In genomic region chr13:24936772-24937107, GRCm38 (mm10) we compare ENCODE assay signal across 8 mouse cellular contexts. TPM values are rescaled to one million over a fixed set of nuclear protein-coding genes. Genes with fewer than 3 reads are reported as not detected.
DNase-seq lines count a peak whose midpoint lies in the region; ATAC-seq and TF ChIP-seq lines count a peak whose summit lies in the region.

No protein-coding gene starts in this region.

- TF ChIP-seq CTCF in forebrain, postnatal 0 days (IDR thresholded peaks at IDR 0.05; ENCODE audit: low read depth) = no peak

- H3K4me3 ChIP-seq in heart, embryonic 14.5 days (ENCODE audit: control insufficient read depth in 1 of 2, insufficient read depth in 1 of 2, low read depth in 1 of 2, low read length in 2 of 2) = peak overlapping the region; percentile 91 to 93
- H3K4me3 ChIP-seq in ES-E14 (ENCODE audit: insufficient read depth in 1 of 2, low read depth in 1 of 2, low read length in 2 of 2, poor library complexity in 1 of 2, severe bottlenecking in 1 of 2) (peak overlapping the region; percentile 71 to 81), macrophage (ENCODE audit: inconsistent target) (peak overlapping the region; percentile 22; the same call in 1 of the 2 replicates)
- H3K4me3 ChIP-seq in forebrain, postnatal 0 days (ENCODE audit: low read depth, low read length) = peak overlapping the region; percentile 90

- peak overlapping the region; percentile 96 for H3K9ac ChIP-seq in heart, embryonic 14.5 days (ENCODE audit: low read length)
- H3K9ac ChIP-seq in ES-E14 (ENCODE audit: insufficient read depth, low read depth, low read length, poor library complexity, severe bottlenecking) = no peak overlapping the region
- peak overlapping the region; percentile 94 for H3K9ac ChIP-seq in forebrain, postnatal 0 days

- H3K9me3 ChIP-seq in heart, embryonic 14.5 days (ENCODE audit: control insufficient read depth, low read length) = no peaks in the 10 kb centered on the region
- H3K9me3 ChIP-seq in ES-E14 (ENCODE audit: control insufficient read depth, insufficient read depth, low read depth, low read length) = no peaks in the 10 kb centered on the region
- H3K9me3 ChIP-seq in forebrain, postnatal 0 days (ENCODE audit: low read length) = no peaks in the 10 kb centered on the region

- in situ Hi-C loops in ES-E14 (cut with MboI; ENCODE audit: low sequenced_read_pairs in 2 of 2, unreplicated experiment in 2 of 2) = no loop called here

- no peaks in the 10 kb centered on the region for H3K36me3 ChIP-seq in heart, embryonic 14.5 days (ENCODE audit: control insufficient read depth, insufficient read depth, low read length)
- no peaks in the 10 kb centered on the region for H3K36me3 ChIP-seq in ES-E14 (ENCODE audit: control insufficient read depth, insufficient read depth, low read length, poor library complexity, severe bottlenecking)
- H3K36me3 ChIP-seq in forebrain, postnatal 0 days (ENCODE audit: insufficient read depth) = no peaks in the 10 kb centered on the region
- H3K36me3 ChIP-seq in macrophage (ENCODE audit: inconsistent target) = no peaks in the 10 kb centered on the region

- whole genome bisulfite sequencing in heart, embryonic 14.5 days = 38% methylated on average over 5 of the region's 5 CpGs
- WGBS in forebrain, postnatal 0 days = 31% methylated on average over 5 of the region's 5 CpGs
- 61% methylated on average over 5 of the region's 5 CpGs for WGBS in macrophage (ENCODE audit: missing documents)

- no peak for ATAC-seq in heart, embryonic 14.5 days (ENCODE audit: insufficient number of reproducible peaks, insufficient read depth, low FRiP score, low read depth)
- no peak for ATAC-seq in forebrain, postnatal 0 days

- H3K4me1 ChIP-seq in heart, embryonic 14.5 days (ENCODE audit: control insufficient read depth in 2 of 2, insufficient read depth in 2 of 2, low read length in 2 of 2) = peaks cover 4 to 9% of the 10 kb centered on the region in 2 experiments; a peak in 3 of 4 replicates
- H3K4me1 ChIP-seq in ES-E14 (ENCODE audit: control insufficient read depth in 2 of 2, insufficient read depth in 2 of 2, low read length in 2 of 2, poor library complexity in 1 of 2) = no peaks in the 10 kb centered on the region
- peaks cover 10% of the 10 kb centered on the region for H3K4me1 ChIP-seq in forebrain, postnatal 0 days (ENCODE audit: insufficient read depth)

- H3K27me3 ChIP-seq in heart, embryonic 14.5 days (ENCODE audit: control insufficient read depth, insufficient read depth, low read length) = no peaks in the 10 kb centered on the region
- H3K27me3 ChIP-seq in forebrain, postnatal 0 days (ENCODE audit: insufficient read depth, low read length) = no peaks in the 10 kb centered on the region

- H3K27ac ChIP-seq in heart, embryonic 14.5 days (replicated peaks in 1 of 2; ENCODE audit: control insufficient read depth in 1 of 2, insufficient read depth in 1 of 2, low read depth in 2 of 2, low read length in 2 of 2) = peak overlapping the region in 1 of 2 experiments; percentile 66; a peak in 1 of 4 replicates
- H3K27ac ChIP-seq in ES-E14 (ENCODE audit: insufficient read depth, low read depth, low read length, poor library complexity, severe bottlenecking) (no peak overlapping the region), macrophage (no peak overlapping the region)
- H3K27ac ChIP-seq in forebrain, postnatal 0 days (ENCODE audit: low read depth, low read length) = no peak overlapping the region; the same call in 1 of the 2 replicates

- peak overlapping the region; percentile 82 for H3K4me2 ChIP-seq in heart, embryonic 14.5 days (ENCODE audit: low read length)
- H3K4me2 ChIP-seq in forebrain, postnatal 0 days (ENCODE audit: low read depth) = peak overlapping the region; percentile 63

- no peaks in the 10 kb centered on the region for H3K79me2 ChIP-seq in macrophage (ENCODE audit: inconsistent target)

- DNase-seq in heart, adult 8-10 months (ENCODE audit: low spot score) = no peak
- DNase-seq in ES-E14 (ENCODE audit: low read depth, low spot score) = no peak
- DNase-seq in forebrain, postnatal 0 days = peak; percentile 52
- DNase-seq in adrenal gland, postnatal 25 days = no peak
- no peak for DNase-seq in cerebellum, postnatal 4 days (ENCODE audit: low spot score in 2 of 2)
- no peak for DNase-seq in adrenal gland, postnatal 14 days

TF ChIP-seq in ES-E14, 5 proteins besides CTCF, POLR2A, EP300 and RAD21:
- no peak for TF ChIP-seq CHD2 (IDR thresholded peaks at IDR 0.05; ENCODE audit: low read depth, low read length)
- TF ChIP-seq HCFC1 (IDR thresholded peaks at IDR 0.05; ENCODE audit: borderline replicate concordance, insufficient read depth, low read length) = no peak
- no peak for TF ChIP-seq ZC3H11A (IDR thresholded peaks at IDR 0.05; ENCODE audit: borderline replicate concordance, low read depth, low read length)
- TF ChIP-seq ZNF384 (IDR thresholded peaks at IDR 0.05; ENCODE audit: low read depth, low read length) = no peak
- no peak for TF ChIP-seq MAFK (IDR thresholded peaks at IDR 0.05; ENCODE audit: insufficient read depth, low read depth, low read length)
TF ChIP-seq in ES-E14: peak in this region for 0.

RNA-seq across cellular contexts. Expression of gene Aldh5a1, which starts 0.7 kb away (rescaled TPM):
- 12.2 and 14.4 TPM in 2 replicates for polyA plus RNA-seq in heart, embryonic 14.5 days (2014; fragmentation: Nextera tagmentation; extraction: Ambion mirVana)
- total RNA-seq in heart, adult 8-10 months (2022) = 10 to 100 TPM; 26.2 to 29.8 (median 27.0) TPM
- 2.3 and 3.0 TPM in 2 replicates for total RNA-seq in ES-E14 (2012; rRNA removed)
- total RNA-seq in forebrain, postnatal 0 days (2014; rRNA removed) = 24.9 and 40.9 TPM in 2 replicates
- polyA plus RNA-seq in forebrain, postnatal 0 days (2015; fragmentation: Nextera tagmentation; extraction: Ambion mirVana) = 7.1 and 11.2 TPM in 2 replicates
- total RNA-seq in macrophage (2018; cell fraction: chromatin; rRNA removed) = 1 to 10 TPM in 5 of 26 experiments, under 1 TPM in 17, not detected in 4; 0.16 to 1.8 (median 0.50) TPM
- under 1 TPM; 0.11 to 0.74 (median 0.34) TPM for total RNA-seq in macrophage (2018; cell fraction: cytosol; rRNA removed)
- total RNA-seq in macrophage (2018; cell fraction: nucleus; rRNA removed) = 1 to 10 TPM in 4 of 26 experiments, under 1 TPM in 21, not detected in 1; 0.10 to 1.4 (median 0.37) TPM
- polyA plus RNA-seq in macrophage (2018) = 0.52 to 0.66 TPM (median 0.62 TPM) in 3 replicates
- total RNA-seq in adrenal gland, postnatal 25 days (2021) = 16.7 and 21.9 TPM in 2 replicates
- 13.6 and 18.5 TPM in 2 replicates for total RNA-seq in adrenal gland, postnatal 14 days (2021)

RNA-seq across cellular contexts. Expression of gene Gpld1, which starts 6.2 kb away (rescaled TPM):
- 0.20 and 0.27 TPM in 2 replicates for polyA plus RNA-seq in heart, embryonic 14.5 days (2014; fragmentation: Nextera tagmentation; extraction: Ambion mirVana)
- total RNA-seq in heart, adult 8-10 months (2022) = 1 to 10 TPM; 1.7 to 2.7 (median 2.3) TPM
- 0.67 and 0.69 TPM in 2 replicates for total RNA-seq in ES-E14 (2012; rRNA removed)
- total RNA-seq in forebrain, postnatal 0 days (2014; rRNA removed) = 3.4 and 5.2 TPM in 2 replicates
- polyA plus RNA-seq in forebrain, postnatal 0 days (2015; fragmentation: Nextera tagmentation; extraction: Ambion mirVana) = 0.97 and 1.6 TPM in 2 replicates
- total RNA-seq in macrophage (2018; cell fraction: chromatin; rRNA removed) = 1 to 10 TPM in 1 of 26 experiments, under 1 TPM in 7, not detected in 18; 0.13 to 1.9 (median 0.17) TPM
- under 1 TPM in 16 of 26 experiments, not detected in 10; 0.03 to 0.61 (median 0.05) TPM for total RNA-seq in macrophage (2018; cell fraction: cytosol; rRNA removed)
- total RNA-seq in macrophage (2018; cell fraction: nucleus; rRNA removed) = under 1 TPM in 3 of 26 experiments, not detected in 23; 0.06 to 0.96 (median 0.56) TPM
- 0.20 to 0.33 TPM in 2 of 3 replicates, not detected in the other for polyA plus RNA-seq in macrophage (2018)
- total RNA-seq in adrenal gland, postnatal 25 days (2021) = 5.6 and 7.9 TPM in 2 replicates
- total RNA-seq in adrenal gland, postnatal 14 days (2021) = 5.1 and 13.5 TPM in 2 replicates

Comparison
In these comparisons a context has a peak if more than half of its experiments do, and no peak if none do; other contexts are left out.
1. H3K4me3 ChIP-seq: peak in every context shown above with its lines; median percentile 92 in heart, embryonic 14.5 days; 90 in forebrain, postnatal 0 days; 76 in ES-E14; 22 in macrophage.